Mouse (Mus musculus) heart, adult 2 months (tissue): Measurements from ENCODE around the gene Morf4l1. TPM values are rescaled to one million over a fixed set of nuclear protein-coding genes. Genes with fewer than 3 reads are reported as not detected.
"Not testable (repeated sequence)": the region's sequence is repeated elsewhere in the genome, so short reads cannot be mapped to it uniquely, and the experiment has no call there.

Experiments
- DNase-seq, 2 experiments: peaks; one replicate each; pipeline ENCODE4 v3.0.0; 2021
- H3K27ac ChIP-seq: fragments of 200-600 bp; 2 replicates; pipeline ENCODE4 v1.8.1; 2022
- H3K27me3 ChIP-seq: fragments of 200-500 bp; 2 replicates; pipeline ENCODE4 v1.6.1; 2012; ENCODE audit warnings: mild to moderate bottlenecking, low read length, inconsistent platforms, mixed read lengths; ENCODE audit not compliant: control insufficient read depth, insufficient read depth
- H3K36me3 ChIP-seq: fragments of 200-500 bp; 2 replicates; pipeline ENCODE4 v1.6.1; 2012; ENCODE audit warnings: low read length, inconsistent platforms; ENCODE audit not compliant: control insufficient read depth, insufficient read depth
- H3K4me1 ChIP-seq: fragments of 200-500 bp; 2 replicates; pipeline ENCODE4 v1.6.1; 2011; ENCODE audit warnings: low read length; ENCODE audit not compliant: control insufficient read depth, insufficient read depth
- H3K4me3 ChIP-seq: fragments of 200-600 bp; 2 replicates; pipeline ENCODE4 v1.8.1; 2022
- H3K79me2 ChIP-seq: fragments of 200-500 bp; replicated peaks from 2 replicates; pipeline ENCODE4 v1.6.1; 2012; ENCODE audit warnings: mild to moderate bottlenecking, inconsistent platforms, low read length, moderate library complexity, mixed read lengths; ENCODE audit not compliant: control insufficient read depth, insufficient read depth
- H3K9ac ChIP-seq: fragments of 200-500 bp; 2 replicates; pipeline ENCODE4 v1.6.1; 2012; ENCODE audit warnings: low read depth, mild to moderate bottlenecking, control low read depth, inconsistent platforms, low read length, mixed read lengths
- CTCF ChIP-seq: fragments of 200-600 bp; IDR thresholded peaks from 2 replicates; pipeline ENCODE4 v1.8.1; 2022; ENCODE audit warnings: antibody characterized with exemption, mild to moderate bottlenecking, moderate library complexity
- EP300 ChIP-seq: fragments of 200-500 bp; IDR thresholded peaks from 2 replicates; pipeline ENCODE4 v1.6.1; 2011; ENCODE audit warnings: low read depth, low read length, control low read depth; ENCODE audit not compliant: insufficient read depth
- POLR2A ChIP-seq: fragments of 200-500 bp; IDR thresholded peaks from 2 replicates; pipeline ENCODE4 v1.6.1; 2011; ENCODE audit warnings: mild to moderate bottlenecking, low read depth, low read length, control low read depth; ENCODE audit not compliant: insufficient read depth
- WGBS: fragments of 180-500 bp; shearing (Covaris S2); methylation state at CpG from one replicate; pipeline ENCODE4 v1.1.7; 2018; 5-methylcytosine and 5-hydroxymethylcytosine counted together
- intact Hi-C: fragments of 180-260 bp; cut with DNase I; formaldehyde crosslinking; loops from one replicate; pipeline ENCODE4 v1.15.1; 2025
- polyA plus RNA-seq: library from polyadenylated mRNA; depleted of rRNA; stranded (reverse); fragments of >200 nt; gene quantifications from 2 replicates; pipeline ENCODE4 v1.2.3, GENCODE M21; 2012
- total RNA-seq, 2 experiments: library from RNA; stranded (reverse); gene quantifications; 2 replicates each; pipeline ENCODE4 v1.2.3; 2021

Morf4l1 gene
- total and polyA plus RNA-seq, 3 experiments = 119 to 276 (median 213) TPM

GRCm38 (mm10) chr9:90067341-90067740 is 47.2 kb downstream of the Morf4l1 start:
- Histone ChIP-seq H3K27ac (no peak overlapping the region), H3K36me3 (no peaks in the 10 kb centered on the region), H3K27me3 (no peaks in the 10 kb centered on the region), H3K4me3 (no peak overlapping the region), H3K9ac (no peak overlapping the region), H3K4me1 (no peaks in the 10 kb centered on the region), H3K79me2 (no peaks in the 10 kb centered on the region)
- TF ChIP-seq POLR2A (no peak), CTCF (no peak), EP300 (no peak)
- DNase-seq = no peak
- 56% methylated on average over 2 of the region's 2 CpGs for WGBS
- intact Hi-C loops = no loop called here

GRCm38 (mm10) chr9:90060932-90061331 is 53.6 kb downstream of the Morf4l1 start:
- H3K79me2 ChIP-seq, H3K4me1 ChIP-seq, H3K4me3 ChIP-seq, H3K27me3 ChIP-seq, H3K27ac ChIP-seq, intact Hi-C loops, H3K36me3 ChIP-seq, DNase-seq, H3K9ac ChIP-seq: not testable (repeated sequence)
- 93% methylated on average over 5 of the region's 5 CpGs for WGBS

GRCm38 (mm10) chr9:90060574-90060875 is 54.0 kb downstream of the Morf4l1 start:
- TF ChIP-seq POLR2A (no peak), CTCF (no peak), EP300 (no peak)
- intact Hi-C loops = no loop called here
- Histone ChIP-seq H3K9ac (no peak overlapping the region), H3K4me1 (no peaks in the 10 kb centered on the region), H3K27me3 (no peaks in the 10 kb centered on the region), H3K4me3 (no peak overlapping the region), H3K36me3 (no peaks in the 10 kb centered on the region), H3K27ac (no peak overlapping the region), H3K79me2 (no peaks in the 10 kb centered on the region)
- DNase-seq = no peak
- WGBS = 53% methylated on average over 2 of the region's 2 CpGs

GRCm38 (mm10) chr9:90059828-90060573 is 54.6 kb downstream of the Morf4l1 start:
- no peaks in the 10 kb centered on the region for H3K36me3 ChIP-seq
- TF ChIP-seq POLR2A = no peak
- no peak for TF ChIP-seq EP300
- no peak for TF ChIP-seq CTCF
- H3K79me2 ChIP-seq = no peaks in the 10 kb centered on the region
- H3K4me1 ChIP-seq = no peaks in the 10 kb centered on the region
- H3K4me3 ChIP-seq = no peak overlapping the region
- no peak for DNase-seq
- no peak overlapping the region for H3K27ac ChIP-seq
- H3K27me3 ChIP-seq = no peaks in the 10 kb centered on the region
- WGBS = 80% methylated on average over 9 of the region's 9 CpGs
- intact Hi-C loops = no loop called here
- no peak overlapping the region for H3K9ac ChIP-seq

GRCm38 (mm10) chr9:90056716-90057115 is 57.9 kb downstream of the Morf4l1 start:
- no peaks in the 10 kb centered on the region for H3K4me1 ChIP-seq
- H3K9ac ChIP-seq = no peak overlapping the region
- DNase-seq = no peak
- no peaks in the 10 kb centered on the region for H3K27me3 ChIP-seq
- no peak for TF ChIP-seq EP300
- TF ChIP-seq POLR2A = no peak
- TF ChIP-seq CTCF = no peak
- no peak overlapping the region for H3K4me3 ChIP-seq
- WGBS = 71% methylated on average over 2 of the region's 2 CpGs
- intact Hi-C loops = no loop called here
- H3K27ac ChIP-seq = no peak overlapping the region
- no peaks in the 10 kb centered on the region for H3K79me2 ChIP-seq
- H3K36me3 ChIP-seq = no peaks in the 10 kb centered on the region

- 82% methylated on average over 3 of the region's 3 CpGs for WGBS
- intact Hi-C loops = no loop called here
- no peaks in the 10 kb centered on the region for H3K36me3 ChIP-seq
- H3K79me2 ChIP-seq = no peaks in the 10 kb centered on the region
- no peak for TF ChIP-seq POLR2A
- no peak for TF ChIP-seq EP300
- TF ChIP-seq CTCF = no peak
- no peak overlapping the region for H3K4me3 ChIP-seq
- no peak overlapping the region for H3K27ac ChIP-seq
- DNase-seq = no peak
- no peak overlapping the region for H3K9ac ChIP-seq
- no peaks in the 10 kb centered on the region for H3K27me3 ChIP-seq
- no peaks in the 10 kb centered on the region for H3K4me1 ChIP-seq
Measured at GRCm38 (mm10) chr9:90055911-90056310, 58.7 kb downstream of the Morf4l1 start.
